Mouse (Mus musculus) gastrocnemius, adult 8-10 months (tissue): Measurements from ENCODE around the gene Ptgir. TPM values are rescaled to one million over a fixed set of nuclear protein-coding genes. Genes with fewer than 3 reads are reported as not detected.

Experiments
- DNase-seq, 2 experiments: peaks; one replicate each; pipeline ENCODE4 v3.0.0; 2022; ENCODE audit warnings: low spot score in 2 of 2
- total RNA-seq, 4 experiments: library from RNA; stranded (reverse); gene quantifications; 2 replicates each; pipeline ENCODE4 v1.2.4; 2022

The Ptgir gene
- total RNA-seq: under 1 TPM; 0.62 to 0.97 (median 0.93) TPM

- DNase-seq: peak; percentile 69 to 80
Observed at GRCm38 (mm10) chr7:16906281-16906680, at the start of gene Ptgir. TSS of gene Ptgir (plus strand) at chr7:16906490.

DNA sequence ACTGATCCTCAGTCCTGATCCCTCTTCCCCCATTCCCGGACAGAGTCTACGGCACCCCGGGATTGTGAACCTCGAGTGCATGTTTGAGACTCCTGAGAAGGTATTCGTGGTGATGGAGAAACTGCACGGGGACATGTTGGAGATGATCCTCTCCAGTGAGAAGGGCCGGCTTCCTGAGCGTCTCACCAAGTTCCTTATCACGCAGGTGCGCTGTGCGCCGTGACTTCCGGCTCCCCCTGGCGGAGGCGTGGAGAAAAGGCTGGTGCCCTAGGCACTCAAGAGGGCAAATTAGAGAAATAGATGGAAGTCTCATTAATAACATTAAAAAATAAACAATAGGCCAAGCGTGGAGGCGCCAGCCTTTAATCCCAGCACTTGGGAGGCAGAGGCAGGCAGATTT is 48.0 kb upstream of the Ptgir start:
- no peak for DNase-seq

- no peak for DNase-seq
Observed at GRCm38 (mm10) chr7:16859902-16860651, 46.2 kb upstream of the Ptgir start.

DNA sequence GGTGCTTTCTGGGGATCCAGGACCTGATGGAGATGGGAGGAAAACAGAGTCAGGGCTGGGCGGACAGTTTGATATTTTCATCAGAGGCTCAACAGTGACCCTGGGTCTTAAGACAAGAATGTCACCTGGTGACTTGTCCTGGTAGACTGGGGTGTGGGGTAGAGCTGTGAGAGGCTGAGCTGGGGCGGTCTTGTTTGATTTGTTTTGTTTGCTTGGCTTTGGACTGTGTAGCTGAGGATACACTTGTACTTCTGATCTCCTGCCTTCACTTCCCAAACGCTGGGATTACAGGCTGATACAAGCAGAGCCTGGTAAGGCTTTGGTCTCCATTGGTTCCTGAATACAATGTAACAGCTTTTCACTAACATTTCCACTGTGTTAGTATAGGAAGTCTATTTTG is 38.8 kb upstream of the Ptgir start:
- no peak for DNase-seq

- no peak for DNase-seq
Observed at GRCm38 (mm10) chr7:16869497-16869896, 36.8 kb upstream of the Ptgir start.

- DNase-seq: no peak
Observed at GRCm38 (mm10) chr7:16871600-16871999, 34.7 kb upstream of the Ptgir start.

- DNase-seq: no peak
Observed at GRCm38 (mm10) chr7:16872478-16872877, 33.8 kb upstream of the Ptgir start.

- DNase-seq: no peak
Observed at GRCm38 (mm10) chr7:16873392-16873791, 32.9 kb upstream of the Ptgir start.

DNA sequence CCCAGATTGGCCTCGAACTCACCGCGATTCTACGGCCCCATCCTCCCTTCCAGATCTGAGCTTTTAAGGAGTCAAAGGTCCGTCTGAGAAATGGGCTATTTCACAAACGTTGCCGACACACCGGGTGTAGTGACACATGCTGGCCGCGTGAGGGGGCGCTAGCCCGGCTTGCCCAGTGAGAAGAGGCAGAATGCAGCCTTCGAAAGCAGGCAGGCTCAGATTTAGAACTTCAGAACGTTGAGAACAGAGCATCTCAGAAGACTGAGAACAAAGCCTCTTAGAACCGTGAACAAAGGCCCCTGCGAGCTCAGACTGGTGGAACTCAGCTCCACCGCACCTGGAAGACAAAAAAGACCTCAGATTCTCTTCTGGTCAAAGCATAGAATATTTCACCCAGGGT is 32.1 kb upstream of the Ptgir start:
- peak; percentile 52 to 67 for DNase-seq

- DNase-seq: peak; percentile 100
Observed at GRCm38 (mm10) chr7:16874756-16875309, 31.5 kb upstream of the Ptgir start.

DNA sequence AGATGAGACGGTGACA is 31.2 kb upstream of the Ptgir start, which contains the start of gene Dact3:
Gene Dact3, plus strand, starts transcription at position 8 of the 16 bp plus-strand sequence.
- no peak for DNase-seq

- DNase-seq: no peak
Observed at GRCm38 (mm10) chr7:16875326-16875725, 31.0 kb upstream of the Ptgir start.

DNA sequence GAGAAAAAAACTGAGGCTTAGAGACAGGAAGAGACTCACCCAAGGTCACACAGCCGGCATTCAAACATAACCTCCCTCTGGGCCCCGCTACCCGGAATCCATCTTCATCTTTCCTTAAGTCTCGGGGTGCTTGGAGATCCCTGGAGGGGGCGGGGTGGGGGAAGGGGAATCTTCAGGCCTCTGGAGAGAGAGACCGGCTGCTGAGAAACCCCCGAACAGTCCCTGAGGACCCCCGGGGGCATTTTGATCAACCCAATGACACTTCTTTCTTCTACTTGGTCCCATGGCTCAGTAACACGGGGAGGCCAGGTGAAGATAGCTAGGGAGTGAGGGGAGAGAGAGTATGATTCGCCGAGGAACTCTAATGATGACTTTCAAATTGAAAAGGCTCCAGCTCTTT is 30.3 kb upstream of the Ptgir start:
- DNase-seq: no peak

DNA sequence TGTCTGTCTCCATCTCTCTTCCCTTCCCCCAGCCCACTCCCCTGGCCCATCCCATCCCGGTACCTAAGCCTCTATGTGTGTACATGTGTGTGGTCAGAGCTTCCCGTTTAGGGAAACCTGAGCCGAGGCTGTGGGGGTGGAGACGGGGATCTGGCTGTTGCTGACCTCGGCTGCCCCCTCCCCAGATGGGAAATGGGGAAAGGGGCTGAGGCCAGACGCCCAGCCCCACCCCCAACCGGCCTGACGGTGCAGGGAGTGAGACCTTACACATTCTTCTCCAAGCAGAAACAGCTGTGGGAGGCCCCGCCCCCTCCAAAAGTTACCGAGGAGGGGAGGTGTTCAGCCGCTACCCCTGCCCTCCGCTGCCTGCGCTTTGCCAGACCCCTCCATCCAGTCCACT is 29.7 kb upstream of the Ptgir start:
- no peak for DNase-seq

DNA sequence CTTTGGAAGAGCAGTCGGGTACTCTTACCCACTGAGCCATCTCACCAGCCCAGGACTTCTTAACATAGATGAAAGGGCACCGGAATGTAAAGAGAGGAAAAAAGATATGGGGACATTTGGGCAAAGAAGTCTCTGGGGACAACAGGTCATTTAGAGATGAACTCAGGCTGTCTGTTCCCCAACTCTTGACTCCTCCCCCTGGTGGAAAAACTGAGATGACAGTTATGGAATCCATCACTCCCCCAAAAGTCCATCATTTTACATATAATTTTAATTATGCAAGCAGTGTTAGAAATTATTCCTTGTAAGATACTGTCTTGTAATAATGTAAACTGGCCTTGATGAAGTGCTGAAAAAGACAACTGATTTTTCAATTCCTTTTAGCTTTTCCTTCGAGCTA is 28.6 kb upstream of the Ptgir start:
- DNase-seq: no peak

DNA sequence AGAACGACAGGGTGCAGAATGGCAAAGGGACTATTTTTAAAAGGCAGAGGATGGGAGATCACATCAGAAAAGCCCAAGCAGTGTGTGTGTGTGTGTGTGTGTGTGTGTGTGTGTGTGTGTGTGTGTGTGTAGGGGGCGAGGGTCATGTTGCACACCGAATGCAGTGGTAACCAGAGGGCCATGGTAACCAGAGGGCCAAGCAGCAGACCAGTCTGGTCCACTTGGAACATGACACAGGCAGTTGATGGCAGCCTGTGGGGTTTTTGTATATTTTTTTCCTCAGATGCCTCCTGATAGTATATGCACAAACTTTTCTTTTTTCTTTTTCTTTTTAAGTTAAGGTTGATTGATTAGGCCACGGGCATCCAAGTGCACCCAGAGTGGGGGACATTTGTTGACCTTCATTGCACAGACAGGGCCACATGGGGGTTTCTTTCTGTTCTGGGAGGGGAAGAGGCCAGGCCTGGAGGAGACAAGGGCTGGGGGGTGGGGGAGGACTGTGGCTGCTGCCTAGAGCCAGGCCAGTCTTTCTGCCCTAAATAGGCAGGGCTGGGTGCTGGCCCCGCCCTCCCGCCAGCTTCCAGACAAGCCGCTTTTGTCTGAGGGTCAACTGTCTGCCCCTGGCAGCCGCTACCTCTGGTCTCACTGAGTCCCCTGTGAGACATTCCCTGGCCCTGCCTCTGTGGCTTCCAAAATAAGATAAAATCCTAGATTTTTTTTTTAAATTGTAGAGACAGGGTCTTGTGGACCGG is 26.3 kb upstream of the Ptgir start:
- no peak for DNase-seq

DNA sequence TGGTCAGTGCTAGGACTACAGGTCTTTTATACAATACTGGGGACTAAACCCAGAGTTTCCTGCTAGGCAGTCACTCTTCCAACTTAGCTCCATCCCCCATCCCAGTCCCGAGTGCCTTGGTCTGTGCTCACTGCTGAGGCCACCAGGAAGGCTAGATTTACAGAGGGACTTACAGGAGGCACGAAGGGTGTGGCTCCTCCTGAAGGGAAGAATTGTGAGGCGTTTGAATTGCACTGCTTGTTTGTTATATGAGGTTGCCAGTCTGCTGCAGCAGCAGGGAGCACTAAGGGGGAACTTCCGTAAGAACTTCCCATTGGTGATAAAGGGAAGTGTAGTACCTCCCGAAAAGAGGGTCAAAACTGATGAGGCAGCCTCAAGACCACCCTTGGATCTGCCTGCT is 25.7 kb upstream of the Ptgir start:
- no peak for DNase-seq

DNA sequence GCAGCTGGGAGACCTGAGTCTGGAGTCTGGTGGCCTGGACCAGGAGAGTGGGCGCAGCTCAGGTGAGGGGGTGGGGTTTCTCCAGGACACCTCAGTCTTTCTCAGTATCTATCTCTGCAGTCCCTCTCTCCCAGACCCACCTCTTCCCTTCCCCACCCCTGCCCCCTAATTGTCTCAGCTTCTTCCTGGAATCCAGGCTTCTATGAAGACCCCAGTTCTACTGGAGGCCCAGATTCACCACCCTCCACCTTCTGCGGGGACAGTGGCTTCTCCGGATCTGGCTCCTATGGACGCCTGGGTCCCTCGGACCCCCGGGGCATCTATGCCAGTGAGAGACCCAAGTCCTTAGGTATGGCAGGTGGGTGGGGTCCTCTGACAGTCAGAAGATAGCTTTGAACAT is 23.1 kb upstream of the Ptgir start:
- no peak for DNase-seq

DNA sequence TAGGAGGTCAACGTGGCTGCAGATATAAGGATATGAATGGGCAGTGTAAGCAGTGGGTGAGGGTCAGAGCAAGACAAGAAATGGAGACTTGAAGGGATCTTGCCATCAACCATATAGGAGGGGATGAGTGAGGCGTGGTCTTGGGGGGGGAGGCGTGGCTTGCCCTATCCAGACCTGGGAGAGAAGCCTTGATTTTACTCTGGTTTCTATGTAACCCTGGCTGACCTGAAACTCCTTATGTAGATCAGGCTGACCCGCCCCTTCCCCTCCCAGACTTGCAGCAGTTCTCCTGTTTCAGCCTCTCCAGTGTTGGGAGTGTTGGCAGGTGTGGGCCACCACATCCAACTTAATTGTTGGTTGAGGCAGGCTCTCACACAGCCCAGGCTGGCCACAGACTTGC is 22.0 kb upstream of the Ptgir start:
- no peak for DNase-seq

- no peak for DNase-seq
Observed at GRCm38 (mm10) chr7:16885271-16885776, 21.0 kb upstream of the Ptgir start.

DNA sequence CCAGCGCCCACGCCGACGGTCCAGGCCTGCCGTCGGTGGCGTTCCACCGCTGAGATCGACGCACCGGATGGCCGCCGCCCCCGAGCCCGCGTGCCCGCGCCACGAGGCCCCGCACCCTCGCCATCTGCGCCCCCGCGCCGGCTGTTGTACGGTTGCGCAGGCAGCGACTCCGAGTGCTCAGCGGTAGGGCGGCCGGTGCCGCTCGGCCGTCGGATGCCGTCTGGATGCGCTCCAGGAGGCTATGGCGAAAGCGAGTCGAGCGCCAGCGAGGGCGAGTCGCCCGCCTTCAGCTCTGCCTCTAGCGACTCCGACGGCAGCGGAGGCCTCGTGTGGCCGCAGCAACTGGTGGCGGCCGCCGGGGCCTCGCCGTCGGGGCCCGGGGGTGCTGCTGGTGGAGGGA is 20.4 kb upstream of the Ptgir start:
- no peak for DNase-seq

DNA sequence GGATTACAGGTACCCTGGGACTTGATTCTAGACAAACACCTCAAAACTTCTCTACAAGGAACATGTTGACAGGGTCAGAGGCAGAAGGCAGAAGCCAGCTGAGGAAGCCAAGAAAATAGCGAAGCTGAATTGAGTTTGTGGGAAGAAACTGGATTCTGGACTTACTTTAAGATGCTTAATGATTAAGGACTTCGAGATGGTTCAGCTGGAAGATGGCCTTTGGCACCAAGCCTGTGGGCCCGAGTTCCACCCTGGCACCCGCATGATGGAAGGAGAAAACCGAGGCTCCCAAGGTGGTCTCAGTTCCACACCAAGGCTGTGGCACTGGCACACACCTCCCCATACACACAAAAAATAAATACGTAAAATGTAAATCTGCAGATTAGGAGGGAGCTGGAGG is 15.8 kb upstream of the Ptgir start:
- peak in 1 of 2 experiments; percentile 52 for DNase-seq

GRCm38 (mm10) chr7:16890944-16891343 is 15.3 kb upstream of the Ptgir start:
- DNase-seq: peak; percentile 69 to 79
